Mouse (Mus musculus) adrenal gland, adult 2 months (tissue): ENCODE data around the gene Best3. TPM values are rescaled to one million over a fixed set of nuclear protein-coding genes. Genes with fewer than 3 reads are reported as not detected.
"Not testable (repeated sequence)": the region's sequence is repeated elsewhere in the genome, so short reads cannot be mapped to it uniquely, and the experiment has no call there.

ENCODE experiments used
- DNase-seq: peaks from one replicate; pipeline ENCODE4 v3.0.0; 2021
- polyA plus RNA-seq: library from polyadenylated mRNA; depleted of rRNA; stranded (reverse); fragments of >200 nt; gene quantifications from 2 replicates; pipeline ENCODE4 v1.2.3, GENCODE M21; 2012
- total RNA-seq, 2 experiments: library from RNA; stranded (reverse); gene quantifications; 2 replicates each; pipeline ENCODE4 v1.2.3; 2021

Gene Best3
- total and polyA plus RNA-seq, 3 experiments, result 0.29 to 0.42 (median 0.31) TPM

- DNase-seq, result peak; percentile 33
Observed at GRCm38 (mm10) chr10:116978841-116979240, 7.3 kb upstream of the Best3 start.

GRCm38 (mm10) chr10:116980273-116980672 lies 5.8 kb upstream of the Best3 start:
- DNase-seq, result no peak

GRCm38 (mm10) chr10:116980888-116981287 lies 5.2 kb upstream of the Best3 start:
- DNase-seq, result peak; percentile 13

GRCm38 (mm10) chr10:116982526-116982925 lies 3.6 kb upstream of the Best3 start:
- DNase-seq, result no peak

GRCm38 (mm10) chr10:116984836-116985235 lies 1.3 kb upstream of the Best3 start:
- no peak for DNase-seq

GRCm38 (mm10) chr10:116993971-116994370 lies 7.9 kb downstream of the Best3 start:
- no peak for DNase-seq

GRCm38 (mm10) chr10:116995162-116995561 lies 9.0 kb downstream of the Best3 start:
- DNase-seq, result no peak

GRCm38 (mm10) chr10:116995584-116996235 lies 9.6 kb downstream of the Best3 start:
- no peak for DNase-seq

GRCm38 (mm10) chr10:116996236-116996600 lies 10.1 kb downstream of the Best3 start:
- peak; percentile 93 for DNase-seq

- DNase-seq, result no peak
Observed at GRCm38 (mm10) chr10:116998716-116999455, 12.8 kb downstream of the Best3 start.

GRCm38 (mm10) chr10:117000975-117001374 lies 14.9 kb downstream of the Best3 start:
- peak; percentile 20 for DNase-seq

GRCm38 (mm10) chr10:117004695-117005094 lies 18.6 kb downstream of the Best3 start:
- DNase-seq, result no peak

- no peak for DNase-seq
Observed at GRCm38 (mm10) chr10:117005707-117006464, 19.8 kb downstream of the Best3 start.

GRCm38 (mm10) chr10:117009691-117010090 lies 23.6 kb downstream of the Best3 start:
- DNase-seq, result no peak

GRCm38 (mm10) chr10:117011047-117011446 lies 24.9 kb downstream of the Best3 start:
- no peak for DNase-seq

GRCm38 (mm10) chr10:117013689-117014390 lies 27.7 kb downstream of the Best3 start:
- DNase-seq, result peak; percentile 26

GRCm38 (mm10) chr10:117014565-117014964 lies 28.5 kb downstream of the Best3 start:
- no peak for DNase-seq

GRCm38 (mm10) chr10:117018281-117018840 lies 32.2 kb downstream of the Best3 start:
- no peak for DNase-seq

- no peak for DNase-seq
Observed at GRCm38 (mm10) chr10:117021020-117021754, 35.1 kb downstream of the Best3 start.

GRCm38 (mm10) chr10:117023693-117024092 lies 37.6 kb downstream of the Best3 start:
- DNase-seq, result no peak

- DNase-seq, result not testable (repeated sequence)
Observed at GRCm38 (mm10) chr10:117025776-117026175, 39.7 kb downstream of the Best3 start.
